21 mouse cellular contexts compared by ENCODE assay signal in genomic region chr1:165833244-165833643, GRCm38 (mm10). TPM values are rescaled to one million over a fixed set of nuclear protein-coding genes. Genes with fewer than 3 reads are reported as not detected.
DNase-seq lines count a peak whose midpoint lies in the region; ATAC-seq lines count a peak whose summit lies in the region.
"Had no signal": no experiment of that assay in that cellular context is flagged by ENCODE, and none has a peak within 500 bp of the region (broad histone marks: within the 10 kb centered on the region; RNA-seq: fewer than 3 reads in every experiment).

No protein-coding gene starts in this region.

- no peak overlapping the region for H3K9ac ChIP-seq in midbrain, embryonic 12.5 days (replicated peaks)
- H3K9ac ChIP-seq in hindbrain, embryonic 15.5 days: no peak overlapping the region
- H3K9ac ChIP-seq in neural tube, embryonic 13.5 days: no peak overlapping the region
- H3K9ac ChIP-seq: forebrain, embryonic 12.5 days; liver, postnatal 0 days had no signal

- no peaks in the 10 kb centered on the region for H3K36me3 ChIP-seq in midbrain, embryonic 12.5 days
- no peaks in the 10 kb centered on the region for H3K36me3 ChIP-seq in midbrain, embryonic 10.5 days
- H3K36me3 ChIP-seq in hindbrain, embryonic 15.5 days: no peaks in the 10 kb centered on the region
- H3K36me3 ChIP-seq in neural tube, embryonic 13.5 days: no peaks in the 10 kb centered on the region
- H3K36me3 ChIP-seq: embryonic facial prominence, embryonic 10.5 days; forebrain, embryonic 12.5 days had no signal

- peak; percentile 8; the same call in 1 of the 2 replicates for ATAC-seq in midbrain, embryonic 12.5 days (ENCODE audit: low FRiP score, low read depth)
- peak; percentile 23; the same call in 1 of the 2 replicates for ATAC-seq in hindbrain, embryonic 15.5 days (ENCODE audit: low FRiP score, low read depth)
- ATAC-seq in neural tube, embryonic 13.5 days (ENCODE audit: low read depth): peak; percentile 59
- ATAC-seq: liver, postnatal 0 days had no signal

- H3K4me2 ChIP-seq in midbrain, embryonic 12.5 days (replicated peaks): no peak overlapping the region
- no peak overlapping the region for H3K4me2 ChIP-seq in hindbrain, embryonic 15.5 days
- 0 out of 2 replicates have a peak overlapping the region, but pooled peaks have one; percentile 11 for H3K4me2 ChIP-seq in neural tube, embryonic 13.5 days
- H3K4me2 ChIP-seq: forebrain, embryonic 12.5 days had no signal

- H3K4me3 ChIP-seq in midbrain, embryonic 12.5 days: no peak overlapping the region
- no peak overlapping the region for H3K4me3 ChIP-seq in midbrain, embryonic 10.5 days
- no peak overlapping the region for H3K4me3 ChIP-seq in hindbrain, embryonic 15.5 days
- H3K4me3 ChIP-seq in neural tube, embryonic 13.5 days: no peak overlapping the region
- H3K4me3 ChIP-seq: forebrain, embryonic 12.5 days had no signal

- WGBS in midbrain, embryonic 12.5 days: 44% methylated on average over 4 of the region's 4 CpGs
- 44% methylated on average over 4 of the region's 4 CpGs for WGBS in midbrain, embryonic 10.5 days
- 22% methylated on average over 4 of the region's 4 CpGs for WGBS in hindbrain, embryonic 15.5 days
- WGBS in neural tube, embryonic 13.5 days: 14% methylated on average over 4 of the region's 4 CpGs

- H3K27ac ChIP-seq in midbrain, embryonic 12.5 days (replicated peaks): peak overlapping the region; percentile 54
- no peak overlapping the region for H3K27ac ChIP-seq in midbrain, embryonic 10.5 days (replicated peaks)
- H3K27ac ChIP-seq in hindbrain, embryonic 15.5 days (replicated peaks): no peak overlapping the region
- peak overlapping the region; percentile 95 for H3K27ac ChIP-seq in neural tube, embryonic 13.5 days (replicated peaks)
- H3K27ac ChIP-seq: forebrain, embryonic 12.5 days had no signal

- peaks cover 18% of the 10 kb centered on the region for H3K27me3 ChIP-seq in midbrain, embryonic 12.5 days
- peaks cover 39% of the 10 kb centered on the region for H3K27me3 ChIP-seq in midbrain, embryonic 10.5 days (ENCODE audit: low read depth, poor library complexity, severe bottlenecking)
- no peaks in the 10 kb centered on the region for H3K27me3 ChIP-seq in hindbrain, embryonic 15.5 days
- peaks cover 26% of the 10 kb centered on the region for H3K27me3 ChIP-seq in neural tube, embryonic 13.5 days
- H3K27me3 ChIP-seq: CH12.LX had no signal

- no peaks in the 10 kb centered on the region for H3K9me3 ChIP-seq in midbrain, embryonic 12.5 days
- no peaks in the 10 kb centered on the region for H3K9me3 ChIP-seq in midbrain, embryonic 10.5 days (replicated peaks)
- no peaks in the 10 kb centered on the region for H3K9me3 ChIP-seq in hindbrain, embryonic 15.5 days
- no peaks in the 10 kb centered on the region for H3K9me3 ChIP-seq in neural tube, embryonic 13.5 days
- H3K9me3 ChIP-seq: embryonic facial prominence, embryonic 10.5 days; forebrain, embryonic 12.5 days had no signal

- peaks cover 27% of the 10 kb centered on the region for H3K4me1 ChIP-seq in midbrain, embryonic 12.5 days
- H3K4me1 ChIP-seq in midbrain, embryonic 10.5 days: peaks cover 46% of the 10 kb centered on the region
- peaks cover 40% of the 10 kb centered on the region for H3K4me1 ChIP-seq in hindbrain, embryonic 15.5 days (replicated peaks)
- H3K4me1 ChIP-seq in neural tube, embryonic 13.5 days (replicated peaks): peaks cover 56% of the 10 kb centered on the region

- no peak for DNase-seq in midbrain, embryonic 10.5 days (ENCODE audit: low spot score)
- peak; percentile 53 for DNase-seq in embryo, embryonic 10.5 days (ENCODE audit: low spot score)
- no peak for DNase-seq in layer of hippocampus, postnatal 36 days
- no peak for DNase-seq in heart, postnatal 4 days
- DNase-seq: adrenal gland, postnatal 36 days; cerebellum, adult 11-12 months; cerebellum, postnatal 14 days; heart, adult 18-20 months; kidney, adult 18-20 months; kidney, postnatal 10 days; liver, postnatal 0 days; lung, postnatal 36 days; spleen, adult 18-20 months; thymus, adult 2 months had no signal

RNA-seq across cellular contexts. Expression of gene Cd247, which starts 44.8 kb away (rescaled TPM):
- 1.2 and 1.7 TPM in 2 replicates for polyA plus RNA-seq in midbrain, embryonic 12.5 days (2016; fragmentation: Nextera tagmentation; extraction: Ambion mirVana)
- 1.6 and 2.7 TPM in 2 replicates for polyA plus RNA-seq in midbrain, embryonic 10.5 days (2016; fragmentation: Nextera tagmentation; extraction: Ambion mirVana)
- polyA plus RNA-seq in hindbrain, embryonic 15.5 days (2015; fragmentation: Nextera tagmentation; extraction: Ambion mirVana): 0.51 and 0.69 TPM in 2 replicates
- polyA plus RNA-seq in neural tube, embryonic 13.5 days (2015; fragmentation: Nextera tagmentation; extraction: Ambion mirVana): 0.60 and 0.99 TPM in 2 replicates
- not detected for total RNA-seq in layer of hippocampus, postnatal 36 days (2021)
- total RNA-seq in heart, postnatal 4 days (2021): under 1 TPM; 0.29 to 0.69 TPM
- total RNA-seq: left cerebral cortex, adult 18-20 months had no signal

Comparison
In these comparisons a context has a peak if more than half of its experiments do, and no peak if none do; other contexts are left out.
1. H3K27ac ChIP-seq: peak in midbrain, embryonic 12.5 days (single experiment) and neural tube, embryonic 13.5 days (single experiment); none in midbrain, embryonic 10.5 days (single experiment) and hindbrain, embryonic 15.5 days (single experiment).
2. ATAC-seq: peak in every context shown above with its lines; median percentile 59 in neural tube, embryonic 13.5 days; 23 in hindbrain, embryonic 15.5 days; 8 in midbrain, embryonic 12.5 days.